Mouse (Mus musculus) left cerebral cortex, adult 9 months (tissue): ENCODE results near the gene Olfr372.
"Not testable (repeated sequence)": the region's sequence is repeated elsewhere in the genome, so short reads cannot be mapped to it uniquely, and the experiment has no call there.

Experiments used
- DNase-seq, 2 experiments: peaks; one replicate each; pipeline ENCODE4 v3.0.0; 2022; ENCODE audit warnings: low spot score in 2 of 2

Gene Olfr372

DNA sequence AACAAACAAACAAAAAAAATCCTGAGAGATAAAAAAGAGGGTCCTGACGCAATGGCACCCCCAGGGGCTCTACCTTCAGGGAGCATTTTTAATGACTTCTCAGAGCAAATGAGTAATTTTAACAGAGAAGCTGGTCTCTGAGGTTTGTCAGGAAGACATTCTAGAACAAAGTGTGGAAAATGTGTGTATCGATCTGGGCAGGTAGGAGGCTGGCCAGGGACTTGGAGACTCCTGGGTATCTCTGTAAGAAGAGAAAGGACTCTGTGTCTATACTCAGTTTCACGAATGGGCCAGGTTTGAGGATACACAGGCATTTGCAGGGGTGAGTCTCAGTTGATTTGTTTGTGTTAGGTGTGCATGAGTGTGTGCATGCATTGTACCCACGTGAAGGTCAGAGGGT is at the start of gene Olfr372:
Olfr372 (plus strand) TSS at position 301 of the 400 bp plus-strand sequence.
- DNase-seq: not testable (repeated sequence)

DNA sequence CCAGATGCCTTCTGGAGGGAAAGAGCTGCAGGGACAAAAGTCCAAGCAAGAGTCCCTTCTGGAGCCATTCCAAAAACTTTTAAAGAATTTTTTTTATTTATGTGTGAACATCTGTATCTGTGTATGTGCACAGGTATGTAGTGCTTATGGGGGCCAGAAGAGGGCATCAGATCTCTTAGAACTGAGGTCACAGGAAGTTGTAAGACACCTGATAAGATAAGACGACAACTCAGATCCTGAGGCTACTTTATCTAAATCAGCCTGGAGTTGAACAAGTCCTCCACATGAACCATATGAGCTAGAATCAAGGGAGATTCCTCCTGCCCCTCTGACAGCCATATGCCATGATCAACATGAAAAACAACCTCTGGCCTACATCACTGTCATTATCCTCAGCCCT is 41.6 kb upstream of the Olfr372 start:
- DNase-seq: no peak

DNA sequence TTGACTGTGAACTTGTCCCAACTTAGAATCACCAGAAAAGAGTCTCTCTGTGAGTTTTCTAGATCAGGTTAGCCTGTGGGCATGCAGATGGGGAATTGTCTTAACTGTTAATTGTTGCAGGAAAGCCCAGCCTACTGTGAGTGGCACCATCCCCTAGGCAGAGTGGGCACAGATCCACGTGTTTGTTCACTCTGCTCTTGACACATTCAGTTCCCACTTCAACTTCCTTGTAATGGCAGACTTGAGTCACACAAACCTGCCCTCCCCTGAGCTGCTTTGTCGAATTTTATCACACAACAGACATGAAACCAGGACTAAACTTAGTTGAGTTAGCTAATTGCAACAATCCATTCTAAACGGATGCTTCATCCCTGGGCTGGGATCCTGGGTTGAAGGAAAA is 40.8 kb upstream of the Olfr372 start:
- no peak for DNase-seq

DNA sequence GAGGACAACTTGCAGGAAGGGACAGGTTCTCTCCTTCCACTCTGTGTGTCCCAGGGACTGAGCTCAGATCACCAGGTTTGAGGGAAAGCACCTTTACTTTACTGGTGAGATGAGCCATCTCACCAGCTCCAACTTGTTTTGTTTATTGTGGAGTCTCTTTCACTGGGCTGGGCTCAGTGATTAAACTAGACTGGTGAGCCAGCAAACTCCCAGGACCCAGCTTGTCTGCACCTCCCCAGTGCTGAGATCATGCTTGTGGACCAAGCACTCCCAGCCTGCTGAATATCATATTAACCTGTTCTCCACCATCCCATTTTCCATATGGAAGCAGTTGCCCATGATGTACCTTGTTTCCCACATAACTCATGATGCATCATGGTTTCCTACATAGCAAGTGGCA is 38.1 kb upstream of the Olfr372 start:
- no peak for DNase-seq

DNA sequence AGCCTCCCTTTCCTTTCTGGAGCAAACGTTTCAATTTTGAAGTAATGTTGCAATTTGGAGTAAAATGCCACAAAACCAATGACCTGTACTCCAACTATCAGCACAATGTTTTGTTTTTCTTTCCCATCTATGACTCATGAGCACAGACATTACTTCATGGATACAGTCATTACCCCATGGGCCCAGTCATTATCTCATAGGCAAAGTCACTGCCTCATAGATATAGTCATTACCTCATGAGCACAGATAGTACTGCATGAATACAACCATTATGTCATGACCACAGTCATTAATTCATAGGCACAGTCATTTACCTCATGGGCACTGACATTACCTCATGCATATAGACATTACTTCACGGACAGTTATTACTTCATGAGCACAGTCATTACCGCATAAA is 35.1 kb upstream of the Olfr372 start:
- no peak for DNase-seq

DNA sequence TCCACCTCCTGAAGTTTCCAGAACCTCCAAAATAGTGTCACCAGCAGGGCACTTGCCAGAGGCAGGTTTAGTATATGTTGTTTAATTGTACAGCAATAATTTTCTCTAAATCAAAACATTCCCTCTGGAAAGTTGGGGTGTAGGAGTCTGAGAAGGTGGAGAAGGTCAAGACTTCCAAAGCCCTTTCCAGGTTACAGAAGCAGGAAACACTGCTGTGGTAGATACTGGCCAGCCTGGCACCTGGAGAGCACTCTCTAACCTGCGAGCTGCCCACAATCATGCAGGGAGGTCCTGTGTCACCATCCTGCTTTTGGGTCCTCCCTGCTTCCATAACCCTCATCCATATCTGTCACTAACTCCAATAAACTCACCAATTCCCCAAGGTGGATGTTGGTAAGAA is 34.3 kb upstream of the Olfr372 start:
- no peak for DNase-seq

DNA sequence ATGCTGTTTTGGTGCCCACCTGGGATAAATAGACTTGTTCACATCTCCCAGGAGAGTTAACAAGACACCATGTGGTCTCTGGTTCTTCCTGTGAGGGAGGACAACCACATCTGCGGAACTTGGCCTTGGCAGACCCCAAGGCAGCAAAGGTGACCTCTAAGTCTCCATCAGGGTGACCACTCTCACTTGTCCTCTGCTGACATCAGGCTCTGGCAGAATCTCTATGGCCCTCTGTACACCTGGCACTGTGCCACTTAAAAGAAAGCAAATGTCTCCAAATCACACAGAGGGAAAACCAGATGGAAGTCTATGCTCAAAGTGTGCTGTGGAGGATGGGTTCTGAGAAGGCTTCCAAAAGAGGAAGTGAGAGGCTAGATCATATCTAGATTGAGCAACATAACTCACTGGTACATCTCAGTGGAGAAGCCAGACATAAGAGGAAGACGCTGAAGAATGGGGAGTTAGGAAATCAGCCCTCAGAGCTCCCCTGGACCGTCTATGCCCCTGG is 32.8 kb upstream of the Olfr372 start:
- no peak for DNase-seq

DNA sequence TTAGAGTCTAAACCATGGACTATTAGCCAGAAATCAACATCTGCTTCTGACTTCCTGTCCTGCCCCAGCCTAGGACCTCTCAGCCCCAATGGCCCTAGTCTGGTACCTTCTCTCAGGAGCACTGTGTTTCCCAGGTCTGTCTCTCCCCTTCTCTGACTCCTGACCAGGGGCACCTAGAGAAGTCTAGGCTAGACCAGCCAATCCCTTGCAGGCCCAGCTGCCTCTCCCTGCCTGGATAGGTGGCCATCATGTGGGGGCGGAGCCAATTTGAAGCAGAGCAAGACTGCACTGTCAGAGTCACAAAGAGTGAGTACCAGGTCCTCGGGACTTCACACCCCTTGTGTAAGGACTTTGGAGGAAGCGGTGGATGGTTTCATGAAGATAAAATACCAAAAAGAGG is 31.5 kb upstream of the Olfr372 start, which contains the start of gene Cyp4f18:
Cyp4f18 (minus strand) TSS at position 154 of the 400 bp plus-strand sequence.
- DNase-seq: no peak

DNA sequence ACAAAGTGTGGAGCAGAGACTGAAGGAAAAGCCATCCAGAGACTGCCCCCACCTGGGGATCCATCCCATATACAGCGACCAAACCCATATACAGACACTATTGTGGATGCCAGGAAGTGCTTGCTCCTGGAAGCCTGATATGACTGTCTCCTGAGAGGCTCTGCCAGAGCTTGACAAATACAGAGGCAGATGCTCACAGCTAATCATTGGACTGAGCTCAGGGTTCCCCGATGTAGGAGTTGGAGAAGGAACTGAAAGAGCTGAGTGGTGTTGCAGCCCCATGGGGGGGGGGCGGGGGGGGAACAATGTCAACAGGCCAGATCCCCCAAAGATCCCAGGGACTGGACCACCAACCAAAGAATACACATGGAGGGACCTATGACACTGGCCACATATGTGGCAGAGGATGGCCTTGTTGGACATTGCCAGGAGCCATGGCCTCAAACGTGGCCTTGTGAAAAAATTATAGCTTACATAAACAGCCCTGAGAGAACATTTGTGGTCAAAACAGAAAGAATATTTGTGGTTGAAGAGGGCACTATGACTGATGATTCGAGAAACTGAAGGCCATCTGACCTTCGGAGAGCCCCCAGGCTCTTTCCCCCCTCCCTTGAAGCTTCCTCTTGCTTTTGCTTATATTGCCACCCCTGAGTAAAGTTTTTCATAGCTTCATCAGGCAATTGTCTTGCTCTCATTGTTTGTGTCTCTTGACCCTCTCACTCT is 27.4 kb upstream of the Olfr372 start:
- not testable (repeated sequence) for DNase-seq

DNA sequence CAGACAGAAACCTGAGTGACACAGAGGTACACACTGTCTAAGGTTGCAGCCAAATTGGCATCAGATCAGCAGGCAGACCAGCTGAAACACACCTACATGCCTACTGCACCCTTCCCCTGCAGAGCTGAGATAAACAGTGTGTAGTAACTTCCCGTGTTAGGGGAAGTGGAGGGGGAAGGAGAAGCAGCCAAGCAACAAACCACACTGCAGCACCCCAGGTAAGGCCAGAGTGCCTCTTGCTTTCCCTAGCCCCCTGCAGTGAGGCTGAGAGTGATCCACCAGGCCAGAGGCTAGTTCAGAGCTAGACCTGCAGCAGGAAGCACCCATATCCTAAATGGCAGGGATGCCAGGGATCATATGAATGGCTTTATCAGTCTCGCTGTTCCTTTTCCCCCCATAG is 23.7 kb upstream of the Olfr372 start:
- not testable (repeated sequence) for DNase-seq

DNA sequence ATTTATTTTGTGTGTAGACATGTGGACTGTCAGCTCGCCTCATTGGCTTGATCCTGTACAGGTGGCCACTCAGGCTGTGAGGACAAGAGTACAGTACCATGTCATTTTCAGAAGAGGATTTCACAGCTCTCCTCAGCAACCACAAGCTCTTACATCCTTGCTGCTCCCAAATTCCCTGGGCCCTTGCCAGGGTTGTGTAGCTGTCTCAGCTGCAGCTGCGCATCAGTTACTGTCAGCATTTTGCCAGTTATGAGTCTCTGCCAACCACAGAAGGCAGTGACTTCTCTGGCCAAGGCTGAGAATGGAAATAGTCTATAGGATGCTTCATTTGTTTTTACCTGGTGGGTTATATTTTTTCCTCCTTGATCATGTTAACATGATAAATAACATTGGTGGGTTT is 22.9 kb upstream of the Olfr372 start:
- peak in 1 of 2 experiments; percentile 7 for DNase-seq

DNA sequence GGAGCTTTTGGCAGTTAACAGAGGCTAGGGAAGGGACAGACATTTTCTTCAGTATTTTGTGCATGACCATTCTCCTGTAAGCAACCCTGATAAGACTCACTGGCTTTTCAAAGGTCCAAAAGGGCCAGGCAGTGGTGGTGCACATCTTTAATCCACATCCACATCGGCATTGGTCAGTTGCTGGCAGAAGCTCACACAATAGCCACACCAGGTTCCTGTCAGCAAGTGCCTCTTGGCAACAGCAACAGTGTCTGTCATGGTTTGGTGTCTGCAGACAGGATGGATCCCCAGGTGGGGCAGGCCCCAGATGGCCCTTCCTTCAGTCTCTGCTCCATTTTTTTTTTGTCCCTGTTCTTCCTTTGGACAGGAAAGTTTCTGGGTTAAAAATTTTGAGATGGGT is 22.0 kb upstream of the Olfr372 start:
- DNase-seq: not testable (repeated sequence)

DNA sequence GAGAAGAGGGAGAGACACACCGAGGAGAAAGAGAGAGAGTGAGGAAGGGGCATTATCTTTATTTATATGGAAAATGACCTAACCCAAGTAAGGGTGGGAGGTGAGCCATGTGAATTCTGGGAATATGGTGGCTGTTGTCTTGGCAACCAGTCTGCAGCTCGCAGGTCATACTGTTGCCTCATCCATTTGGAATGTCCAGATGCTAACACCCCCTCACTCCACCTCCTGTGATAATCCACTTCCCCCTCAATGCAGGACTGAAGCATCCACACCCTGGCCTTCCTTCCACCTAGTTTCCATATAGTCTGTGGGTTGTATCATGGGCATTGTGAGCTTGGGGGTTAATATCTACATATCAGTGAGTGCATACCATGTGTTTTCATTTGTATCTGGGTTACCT is 21.2 kb upstream of the Olfr372 start:
- DNase-seq: no peak

DNA sequence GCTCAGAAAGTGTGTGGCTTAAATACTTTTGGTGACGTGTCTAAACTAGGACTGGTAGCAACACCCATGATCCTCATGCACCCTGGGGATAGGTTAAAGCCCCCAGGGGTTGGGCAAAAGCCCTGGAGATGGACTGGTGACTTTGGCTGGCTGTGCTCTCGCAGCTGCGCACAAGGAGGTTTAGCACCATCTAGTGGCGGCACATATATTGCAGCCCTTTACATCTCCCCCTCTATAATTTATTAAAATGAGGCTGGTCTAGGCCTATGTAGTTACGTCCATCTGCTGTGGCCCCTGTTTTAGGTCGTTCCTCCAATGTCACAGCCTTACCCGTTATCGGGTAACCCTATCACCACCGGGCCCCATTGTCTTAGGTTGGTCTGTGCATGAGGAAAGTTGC is 16.1 kb upstream of the Olfr372 start:
- DNase-seq: peak in 1 of 2 experiments; percentile 52

DNA sequence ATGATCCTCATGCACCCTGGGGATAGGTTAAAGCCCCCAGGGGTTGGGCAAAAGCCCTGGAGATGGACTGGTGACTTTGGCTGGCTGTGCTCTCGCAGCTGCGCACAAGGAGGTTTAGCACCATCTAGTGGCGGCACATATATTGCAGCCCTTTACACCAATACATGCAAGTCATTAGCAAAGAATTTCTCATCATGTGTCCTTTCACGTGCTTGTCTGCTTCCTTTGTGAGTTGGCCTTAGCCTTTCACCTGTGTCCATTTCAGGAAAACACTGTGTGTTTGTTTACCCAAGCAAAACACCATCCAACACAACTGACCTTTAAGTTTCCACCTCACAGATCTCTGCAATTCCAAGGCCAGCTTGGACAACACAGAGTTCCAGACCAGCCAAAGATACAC is 8.1 kb upstream of the Olfr372 start:
- DNase-seq: peak in 1 of 2 experiments; percentile 68

DNA sequence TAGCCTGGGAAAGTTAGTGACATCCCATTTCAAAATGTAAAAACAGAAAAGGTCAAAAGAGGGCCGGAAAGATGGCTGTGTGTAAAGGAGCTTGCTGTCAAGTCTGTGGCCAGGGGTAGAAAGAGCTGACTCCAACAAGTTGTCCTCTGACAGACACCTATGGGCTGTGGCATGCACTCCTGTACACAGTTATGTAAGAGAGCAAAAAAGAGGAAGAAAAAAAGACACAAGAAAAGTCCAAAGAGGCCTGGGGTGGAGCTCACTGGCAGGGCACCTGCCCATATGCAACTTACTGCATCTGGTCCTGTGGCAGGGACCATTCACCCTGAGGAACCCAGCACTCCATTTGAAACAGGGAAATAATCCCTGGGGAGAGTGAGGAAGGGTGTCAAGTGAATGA is 1.5 kb downstream of the Olfr372 start:
- DNase-seq: no peak

DNA sequence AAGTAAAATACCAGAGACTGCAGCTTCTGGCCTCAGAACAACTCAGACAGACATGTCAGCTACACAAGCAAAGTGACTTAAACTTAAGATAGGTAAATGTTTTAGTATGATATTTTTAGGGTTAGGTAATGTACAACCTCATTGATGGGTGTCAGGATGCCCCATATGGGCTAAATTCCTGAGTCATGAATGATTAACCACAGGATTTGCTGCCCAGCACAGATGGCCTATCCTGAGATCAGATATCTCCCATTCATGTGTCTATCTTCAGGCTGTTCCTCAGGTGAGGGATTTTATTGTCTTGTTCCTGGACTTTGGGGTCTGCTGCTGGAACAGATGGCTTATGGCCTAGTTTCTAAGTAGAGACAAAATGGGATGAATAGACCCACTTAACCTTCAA is 13.6 kb downstream of the Olfr372 start:
- not testable (repeated sequence) for DNase-seq

DNA sequence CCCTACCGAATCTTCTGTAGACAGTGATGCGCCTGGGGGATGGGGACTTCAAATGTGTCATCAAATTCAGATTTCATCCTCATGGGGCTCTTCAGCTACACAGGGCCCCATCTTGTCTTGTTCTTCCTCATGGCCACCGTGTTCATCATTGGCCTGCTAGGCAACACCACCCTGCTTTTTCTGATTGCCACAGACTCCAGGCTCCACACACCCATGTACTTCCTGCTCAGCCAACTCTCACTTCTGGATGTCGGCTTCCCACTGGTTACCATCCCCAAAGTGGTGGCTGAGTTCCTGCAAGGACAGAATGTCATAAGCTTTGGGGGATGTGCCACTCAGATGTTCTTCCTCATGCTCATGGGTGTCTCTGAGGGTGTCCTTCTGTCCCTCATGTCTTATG is 16.6 kb downstream of the Olfr372 start:
- not testable (repeated sequence) for DNase-seq

DNA sequence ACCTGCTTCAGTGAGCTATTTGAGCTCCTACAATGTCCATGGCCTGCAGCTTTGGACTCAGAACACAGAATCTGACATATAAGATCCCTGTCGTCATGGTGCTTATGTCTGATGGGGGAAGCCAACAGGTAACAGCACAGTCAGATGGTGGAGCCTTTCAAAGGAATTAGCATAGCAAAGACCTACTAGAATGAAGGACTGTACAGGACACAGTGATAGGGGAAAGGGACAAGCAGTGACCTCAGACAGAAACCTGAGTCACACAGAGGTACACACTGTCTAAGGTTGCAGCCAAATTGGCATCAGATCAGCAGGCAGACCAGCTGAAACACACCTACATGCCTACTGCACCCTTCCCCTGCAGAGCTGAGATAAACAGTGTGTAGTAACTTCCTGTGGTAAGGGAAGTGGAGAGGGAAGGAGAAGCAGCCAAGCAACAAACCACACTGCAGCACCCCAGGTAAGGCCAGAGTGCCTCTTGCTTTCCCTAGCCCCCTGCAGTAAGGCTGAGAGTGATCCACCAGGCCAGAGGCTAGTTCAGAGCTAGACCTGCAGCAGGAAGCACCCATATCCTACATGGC is 25.9 kb downstream of the Olfr372 start:
- not testable (repeated sequence) for DNase-seq

DNA sequence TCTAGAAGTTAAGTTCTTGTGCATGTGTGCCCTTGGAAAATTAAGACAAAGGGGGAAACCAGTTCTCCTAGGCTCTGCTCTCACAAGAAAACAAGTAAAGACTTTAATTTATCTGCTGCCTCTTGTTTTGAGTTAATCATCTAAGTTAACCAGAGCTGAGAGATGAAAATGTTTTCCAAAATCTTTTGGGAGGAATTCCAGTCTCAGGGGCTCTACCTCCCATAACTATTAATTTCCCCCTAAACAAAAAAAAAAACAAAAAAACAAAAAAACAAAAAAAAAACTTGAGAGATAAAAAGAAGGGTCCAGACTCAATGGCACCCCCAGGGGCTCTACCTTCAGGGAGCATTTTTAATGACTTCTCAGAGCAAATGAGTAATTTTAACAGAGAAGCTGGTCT is 41.9 kb downstream of the Olfr372 start, which contains the start of gene Olfr373:
Olfr373 (plus strand) TSS at position 301 of the 400 bp plus-strand sequence.
- DNase-seq: not testable (repeated sequence)

DNA sequence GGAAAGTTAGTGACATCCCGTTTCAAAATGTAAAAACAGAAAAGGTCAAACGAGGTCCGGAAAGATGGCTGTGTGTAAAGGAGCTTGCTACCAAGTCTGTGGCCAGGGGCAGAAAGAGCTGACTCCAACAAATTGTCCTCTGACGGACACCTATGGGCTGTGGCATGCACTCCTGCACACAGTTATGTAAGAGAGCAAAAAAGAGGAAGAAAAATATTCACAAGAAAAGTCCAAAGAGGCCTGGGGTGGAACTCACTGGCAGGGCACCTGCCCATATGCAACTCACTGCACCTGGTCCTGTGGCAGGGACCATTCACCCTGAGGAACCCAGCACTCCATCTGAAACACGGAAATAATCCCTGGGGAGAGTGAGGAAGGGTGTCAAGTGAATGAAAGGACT is 43.7 kb downstream of the Olfr372 start:
- DNase-seq: no peak

DNA sequence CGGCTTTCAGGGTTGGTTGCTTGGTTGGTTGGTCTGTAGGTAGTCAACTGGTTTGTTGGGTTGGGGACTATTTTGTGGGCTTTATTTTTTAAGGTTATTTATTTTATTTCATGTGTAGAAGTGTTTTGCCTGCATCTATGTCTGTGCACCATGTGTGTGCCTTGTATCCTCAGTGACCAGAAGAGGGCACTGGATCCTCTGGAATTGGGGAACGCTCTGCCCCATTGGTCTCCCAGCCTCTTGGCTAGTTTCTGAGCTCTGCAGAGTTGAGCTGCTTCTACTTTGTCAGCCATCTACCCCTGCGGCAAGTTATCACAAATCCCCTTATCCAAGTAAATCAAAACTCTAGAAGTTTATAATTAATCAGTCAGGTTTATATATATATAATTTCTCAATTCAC is 46.6 kb downstream of the Olfr372 start:
- not testable (repeated sequence) for DNase-seq

DNA sequence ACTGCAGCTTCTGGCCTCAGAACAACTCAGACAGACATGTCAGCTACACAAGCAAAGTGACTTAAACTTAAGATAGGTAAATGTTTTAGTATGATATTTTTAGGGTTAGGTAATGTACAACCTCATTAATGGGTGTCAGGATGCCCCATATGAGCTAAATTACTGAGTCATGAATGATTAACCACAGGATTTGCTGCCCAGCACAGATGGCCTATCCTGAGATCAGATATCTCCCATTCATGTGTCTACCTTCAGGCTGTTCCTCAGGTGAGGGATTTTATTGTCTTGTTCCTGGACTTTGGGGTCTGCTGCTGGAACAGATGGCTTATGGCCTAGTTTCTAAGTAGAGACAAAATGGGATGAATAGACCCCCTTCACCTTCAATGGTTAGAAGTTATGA is 55.7 kb downstream of the Olfr372 start:
- DNase-seq: not testable (repeated sequence)
